Mouse (Mus musculus) large intestine, adult 2 months (tissue): Measurements from ENCODE around the gene Me1. TPM values are rescaled to one million over a fixed set of nuclear protein-coding genes. Genes with fewer than 3 reads are reported as not detected.

Source experiments
- DNase-seq: peaks from one replicate; pipeline ENCODE4 v3.0.0-alpha.2; 2012; ENCODE audit warnings: low read depth, low spot score
- WGBS: fragments of 180-500 bp; shearing (Covaris S2); methylation state at CpG from one replicate; pipeline ENCODE4 v1.1.7; 2018; 5-methylcytosine and 5-hydroxymethylcytosine counted together
- polyA plus RNA-seq: library from polyadenylated mRNA; depleted of rRNA; stranded (reverse); fragments of >200 nt; gene quantifications from 2 replicates; pipeline ENCODE4 v1.2.3, GENCODE M21; 2012; rRNA removed

The Me1 gene
- 8.9 and 19.3 TPM in 2 replicates for polyA plus RNA-seq

- WGBS: 2% methylated on average over 42 of the region's 46 CpGs
- no peak for DNase-seq
Observed at GRCm38 (mm10) chr9:86695818-86696261, at the start of gene Me1. TSS of gene Me1 (minus strand) at chr9:86695953.

GRCm38 (mm10) chr9:86744041-86744440 is 48.3 kb upstream of the Me1 start:
- WGBS: 42% methylated on average over 5 of the region's 5 CpGs
- no peak for DNase-seq

- DNase-seq: no peak
- 10% methylated on average over 19 of the region's 19 CpGs for WGBS
Observed at GRCm38 (mm10) chr9:86742959-86743911, 47.5 kb upstream of the Me1 start, which contains the start of gene Prss35. TSS of gene Prss35 (plus strand) at chr9:86743649.

GRCm38 (mm10) chr9:86739971-86740370 is 44.2 kb upstream of the Me1 start:
- no peak for DNase-seq
- WGBS: 47% methylated on average over 3 of the region's 3 CpGs

GRCm38 (mm10) chr9:86738801-86739200 is 43.0 kb upstream of the Me1 start:
- no peak for DNase-seq
- 96% methylated on average over 8 of the region's 8 CpGs for WGBS

GRCm38 (mm10) chr9:86738067-86738466 is 42.3 kb upstream of the Me1 start:
- WGBS: 92% methylated on average over 1 of the region's 1 CpGs
- DNase-seq: no peak

- no peak for DNase-seq
- 86% methylated on average over 4 of the region's 4 CpGs for WGBS
Observed at GRCm38 (mm10) chr9:86736991-86737390, 41.2 kb upstream of the Me1 start.

GRCm38 (mm10) chr9:86734795-86735194 is 39.0 kb upstream of the Me1 start:
- WGBS: 57% methylated on average over 9 of the region's 9 CpGs
- no peak for DNase-seq

GRCm38 (mm10) chr9:86734357-86734756 is 38.6 kb upstream of the Me1 start:
- no peak for DNase-seq

GRCm38 (mm10) chr9:86729811-86730210 is 34.1 kb upstream of the Me1 start:
- WGBS: 91% methylated on average over 3 of the region's 3 CpGs
- no peak for DNase-seq

GRCm38 (mm10) chr9:86729084-86729483 is 33.3 kb upstream of the Me1 start:
- 24% methylated on average over 1 of the region's 1 CpGs for WGBS
- no peak for DNase-seq

- no peak for DNase-seq
- 41% methylated on average over 10 of the region's 10 CpGs for WGBS
Observed at GRCm38 (mm10) chr9:86728214-86728814, 32.6 kb upstream of the Me1 start.

- WGBS: 92% methylated on average over 5 of the region's 5 CpGs
Observed at GRCm38 (mm10) chr9:86726381-86726720, 30.6 kb upstream of the Me1 start.

GRCm38 (mm10) chr9:86725604-86726380 is 30.0 kb upstream of the Me1 start:
- 50% methylated on average over 7 of the region's 7 CpGs for WGBS
- no peak for DNase-seq

More at GRCm38 (mm10) chr9:86726381-86726720, 30.6 kb upstream of the Me1 start:
- no peak for DNase-seq

GRCm38 (mm10) chr9:86725066-86725465 is 29.3 kb upstream of the Me1 start:
- WGBS: 38% methylated on average over 4 of the region's 4 CpGs
- DNase-seq: no peak

- 52% methylated on average over 2 of the region's 2 CpGs for WGBS
- no peak for DNase-seq
Observed at GRCm38 (mm10) chr9:86720794-86721193, 25.0 kb upstream of the Me1 start.

GRCm38 (mm10) chr9:86720227-86720626 is 24.5 kb upstream of the Me1 start:
- 51% methylated on average over 5 of the region's 5 CpGs for WGBS
- DNase-seq: no peak

GRCm38 (mm10) chr9:86717119-86717518 is 21.4 kb upstream of the Me1 start:
- no peak for DNase-seq
- WGBS: 50% methylated on average over 5 of the region's 5 CpGs

- WGBS: 34% methylated on average over 2 of the region's 2 CpGs
Observed at GRCm38 (mm10) chr9:86716540-86716939, 20.8 kb upstream of the Me1 start.

GRCm38 (mm10) chr9:86714089-86714488 is 18.3 kb upstream of the Me1 start:
- 93% methylated on average over 3 of the region's 3 CpGs for WGBS
- no peak for DNase-seq

More at GRCm38 (mm10) chr9:86716540-86716939, 20.8 kb upstream of the Me1 start:
- DNase-seq: no peak
